Mouse (Mus musculus): ENCODE results near the gene Myo3b. TPM values are rescaled to one million over a fixed set of nuclear protein-coding genes. Genes with fewer than 3 reads are reported as not detected.

Myo3b gene
- polyA plus RNA-seq, 1 experiment from 2014 or later, result 0.39 TPM

GRCm38 (mm10) chr2:70406846-70407245 lies 367.9 kb downstream of the Myo3b start:
- Histone ChIP-seq H3K9ac (ENCODE audit: low read depth, low read length) (no peak overlapping the region), H3K27ac (ENCODE audit: low read depth, low read length) (no peak overlapping the region), H3K36me3 (ENCODE audit: control insufficient read depth, insufficient read depth, low read length) (no peaks in the 10 kb centered on the region), H3K27me3 (replicated peaks; ENCODE audit: control insufficient read depth, insufficient read depth, low read length) (no peaks in the 10 kb centered on the region), H3K4me2 (ENCODE audit: low read length) (no peak overlapping the region), H3K4me1 (ENCODE audit: control insufficient read depth, insufficient read depth, low read depth, low read length) (no peaks in the 10 kb centered on the region), H3K4me3 (ENCODE audit: low read length) (no peak overlapping the region), H3K9me3 (ENCODE audit: control insufficient read depth, low read length) (no peaks in the 10 kb centered on the region)
- no peak for ATAC-seq
- whole genome bisulfite sequencing, result 38% methylated on average over 5 of the region's 5 CpGs

- Histone ChIP-seq H3K9me3 (ENCODE audit: control insufficient read depth, low read length) (no peaks in the 10 kb centered on the region), H3K4me1 (ENCODE audit: control insufficient read depth, insufficient read depth, low read depth, low read length) (no peaks in the 10 kb centered on the region), H3K27ac (ENCODE audit: low read depth, low read length) (no peak overlapping the region), H3K4me3 (ENCODE audit: low read length) (no peak overlapping the region), H3K4me2 (ENCODE audit: low read length) (no peak overlapping the region), H3K9ac (ENCODE audit: low read depth, low read length) (no peak overlapping the region), H3K27me3 (replicated peaks; ENCODE audit: control insufficient read depth, insufficient read depth, low read length) (no peaks in the 10 kb centered on the region), H3K36me3 (ENCODE audit: control insufficient read depth, insufficient read depth, low read length) (no peaks in the 10 kb centered on the region)
- peak; percentile 43 for ATAC-seq
- WGBS, result 64% methylated on average over 5 of the region's 5 CpGs
Observed at GRCm38 (mm10) chr2:70407729-70408128, 368.8 kb downstream of the Myo3b start.

- ATAC-seq, result peak; percentile 66
- no peaks in the 10 kb centered on the region for H3K9me3 ChIP-seq (ENCODE audit: control insufficient read depth, low read length)
- H3K27ac ChIP-seq (ENCODE audit: low read depth, low read length), result no peak overlapping the region
- H3K4me3 ChIP-seq (ENCODE audit: low read length), result no peak overlapping the region
- H3K4me1 ChIP-seq (ENCODE audit: control insufficient read depth, insufficient read depth, low read depth, low read length), result no peaks in the 10 kb centered on the region
- H3K4me2 ChIP-seq (ENCODE audit: low read length), result no peak overlapping the region
- 53% methylated on average over 4 of the region's 4 CpGs for WGBS
- no peaks in the 10 kb centered on the region for H3K36me3 ChIP-seq (ENCODE audit: control insufficient read depth, insufficient read depth, low read length)
- no peak overlapping the region for H3K9ac ChIP-seq (ENCODE audit: low read depth, low read length)
- H3K27me3 ChIP-seq (replicated peaks; ENCODE audit: control insufficient read depth, insufficient read depth, low read length), result no peaks in the 10 kb centered on the region
Observed at GRCm38 (mm10) chr2:70410298-70410885, 371.5 kb downstream of the Myo3b start.

- Histone ChIP-seq H3K4me1 (ENCODE audit: control insufficient read depth, insufficient read depth, low read depth, low read length) (no peaks in the 10 kb centered on the region), H3K9me3 (ENCODE audit: control insufficient read depth, low read length) (no peaks in the 10 kb centered on the region), H3K27me3 (replicated peaks; ENCODE audit: control insufficient read depth, insufficient read depth, low read length) (no peaks in the 10 kb centered on the region), H3K36me3 (ENCODE audit: control insufficient read depth, insufficient read depth, low read length) (no peaks in the 10 kb centered on the region), H3K4me2 (ENCODE audit: low read length) (no peak overlapping the region), H3K4me3 (ENCODE audit: low read length) (no peak overlapping the region), H3K9ac (ENCODE audit: low read depth, low read length) (no peak overlapping the region), H3K27ac (ENCODE audit: low read depth, low read length) (no peak overlapping the region)
- no peak for ATAC-seq
- 84% methylated on average over 13 of the region's 13 CpGs for WGBS
Observed at GRCm38 (mm10) chr2:70412315-70412714, 373.4 kb downstream of the Myo3b start.

- ATAC-seq, result no peak
- Histone ChIP-seq H3K27ac (ENCODE audit: low read depth, low read length) (no peak overlapping the region), H3K27me3 (replicated peaks; ENCODE audit: control insufficient read depth, insufficient read depth, low read length) (no peaks in the 10 kb centered on the region), H3K9ac (ENCODE audit: low read depth, low read length) (no peak overlapping the region), H3K36me3 (ENCODE audit: control insufficient read depth, insufficient read depth, low read length) (no peaks in the 10 kb centered on the region), H3K4me2 (ENCODE audit: low read length) (no peak overlapping the region), H3K4me1 (ENCODE audit: control insufficient read depth, insufficient read depth, low read depth, low read length) (no peaks in the 10 kb centered on the region), H3K4me3 (ENCODE audit: low read length) (no peak overlapping the region), H3K9me3 (ENCODE audit: control insufficient read depth, low read length) (no peaks in the 10 kb centered on the region)
- 94% methylated on average over 1 of the region's 1 CpGs for WGBS
Observed at GRCm38 (mm10) chr2:70414386-70414785, 375.5 kb downstream of the Myo3b start.

- Histone ChIP-seq H3K27me3 (replicated peaks; ENCODE audit: control insufficient read depth, insufficient read depth, low read length) (no peaks in the 10 kb centered on the region), H3K4me1 (ENCODE audit: control insufficient read depth, insufficient read depth, low read depth, low read length) (no peaks in the 10 kb centered on the region), H3K4me2 (ENCODE audit: low read length) (no peak overlapping the region), H3K4me3 (ENCODE audit: low read length) (no peak overlapping the region), H3K9ac (ENCODE audit: low read depth, low read length) (no peak overlapping the region), H3K36me3 (ENCODE audit: control insufficient read depth, insufficient read depth, low read length) (no peaks in the 10 kb centered on the region), H3K9me3 (ENCODE audit: control insufficient read depth, low read length) (no peaks in the 10 kb centered on the region; the same call in 1 of the 2 replicates), H3K27ac (ENCODE audit: low read depth, low read length) (no peak overlapping the region)
- no peak for ATAC-seq
- 79% methylated on average over 1 of the region's 1 CpGs for WGBS
Observed at GRCm38 (mm10) chr2:70415521-70415920, 376.6 kb downstream of the Myo3b start.

- H3K27ac ChIP-seq (ENCODE audit: low read depth, low read length), result no peak overlapping the region
- H3K4me3 ChIP-seq (ENCODE audit: low read length), result no peak overlapping the region
- no peak overlapping the region for H3K4me2 ChIP-seq (ENCODE audit: low read length)
- H3K9ac ChIP-seq (ENCODE audit: low read depth, low read length), result no peak overlapping the region
- no peaks in the 10 kb centered on the region for H3K27me3 ChIP-seq (replicated peaks; ENCODE audit: control insufficient read depth, insufficient read depth, low read length)
- ATAC-seq, result no peak
- 75% methylated on average over 6 of the region's 6 CpGs for WGBS
- H3K36me3 ChIP-seq (ENCODE audit: control insufficient read depth, insufficient read depth, low read length), result no peaks in the 10 kb centered on the region
- no peaks in the 10 kb centered on the region for H3K4me1 ChIP-seq (ENCODE audit: control insufficient read depth, insufficient read depth, low read depth, low read length)
- no peaks in the 10 kb centered on the region; the same call in 1 of the 2 replicates for H3K9me3 ChIP-seq (ENCODE audit: control insufficient read depth, low read length)
Observed at GRCm38 (mm10) chr2:70419336-70419735, 380.4 kb downstream of the Myo3b start.

GRCm38 (mm10) chr2:70421144-70421874 lies 382.4 kb downstream of the Myo3b start:
- Histone ChIP-seq H3K4me1 (ENCODE audit: control insufficient read depth, insufficient read depth, low read depth, low read length) (no peaks in the 10 kb centered on the region), H3K4me3 (ENCODE audit: low read length) (no peak overlapping the region), H3K4me2 (ENCODE audit: low read length) (no peak overlapping the region), H3K27me3 (replicated peaks; ENCODE audit: control insufficient read depth, insufficient read depth, low read length) (no peaks in the 10 kb centered on the region), H3K9me3 (ENCODE audit: control insufficient read depth, low read length) (no peaks in the 10 kb centered on the region; the same call in 1 of the 2 replicates), H3K27ac (ENCODE audit: low read depth, low read length) (no peak overlapping the region), H3K9ac (ENCODE audit: low read depth, low read length) (no peak overlapping the region), H3K36me3 (ENCODE audit: control insufficient read depth, insufficient read depth, low read length) (no peaks in the 10 kb centered on the region)
- WGBS, result 86% methylated on average over 13 of the region's 13 CpGs
- ATAC-seq, result no peak

GRCm38 (mm10) chr2:70425611-70426010 lies 386.7 kb downstream of the Myo3b start:
- no peaks in the 10 kb centered on the region for H3K27me3 ChIP-seq (replicated peaks; ENCODE audit: control insufficient read depth, insufficient read depth, low read length)
- ATAC-seq, result no peak

More at GRCm38 (mm10) chr2:70425611-70426010, 386.7 kb downstream of the Myo3b start:
- 66% methylated on average over 11 of the region's 11 CpGs for WGBS
- Histone ChIP-seq H3K27ac (ENCODE audit: low read depth, low read length) (no peak overlapping the region), H3K4me1 (ENCODE audit: control insufficient read depth, insufficient read depth, low read depth, low read length) (no peaks in the 10 kb centered on the region), H3K4me3 (ENCODE audit: low read length) (no peak overlapping the region), H3K9ac (ENCODE audit: low read depth, low read length) (no peak overlapping the region), H3K4me2 (ENCODE audit: low read length) (no peak overlapping the region), H3K9me3 (ENCODE audit: control insufficient read depth, low read length) (no peaks in the 10 kb centered on the region), H3K36me3 (ENCODE audit: control insufficient read depth, insufficient read depth, low read length) (no peaks in the 10 kb centered on the region)
